Mouse (Mus musculus) A20 (cell line): Measurements from ENCODE around the gene Asic1.

Source experiments
- DNase-seq: peaks from one replicate; pipeline ENCODE4 v3.0.0-alpha.2; 2011; ENCODE audit warnings: low read depth, low spot score

The Asic1 gene

DNA sequence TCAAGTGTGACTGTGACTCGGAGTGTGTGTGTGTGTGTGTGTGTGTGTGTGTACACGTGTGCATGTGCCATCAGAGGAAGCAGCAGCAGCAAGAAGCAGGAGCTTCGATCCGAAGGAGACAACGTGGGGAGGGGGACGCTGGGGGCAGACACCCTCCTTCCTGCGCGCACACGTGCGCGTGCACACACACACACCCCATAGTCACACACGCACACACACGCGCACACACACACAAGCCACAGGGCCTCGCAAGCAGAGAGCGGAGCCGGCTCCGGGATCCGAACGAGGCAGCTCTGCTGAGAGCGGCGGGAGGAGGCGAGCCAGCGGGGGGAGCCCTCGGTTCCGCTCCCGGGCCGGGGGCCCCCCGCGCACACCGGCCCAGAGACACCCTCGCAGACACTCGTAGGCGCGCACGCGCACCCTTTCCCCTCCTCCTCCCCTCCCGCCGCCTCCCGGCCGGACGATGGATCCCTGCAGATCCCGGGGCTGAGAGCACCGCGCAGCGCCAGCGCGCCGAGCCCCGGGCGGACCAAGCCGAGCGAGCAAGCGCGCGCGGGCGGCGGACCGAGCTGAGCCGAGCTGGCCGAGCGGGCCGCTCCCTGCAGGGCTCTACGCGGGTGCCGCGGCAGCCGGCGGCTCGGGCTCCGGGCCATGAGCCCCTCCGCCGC is at the start of gene Asic1:
Gene Asic1 (plus strand): TSS at position 215 of the 668 bp plus-strand sequence.
- no peak for DNase-seq

- no peak for DNase-seq
Observed at GRCm38 (mm10) chr15:99622063-99622462, 48.1 kb upstream of the Asic1 start.

- peak; percentile 53 for DNase-seq
Observed at GRCm38 (mm10) chr15:99631618-99632017, 38.5 kb upstream of the Asic1 start.

GRCm38 (mm10) chr15:99634702-99635101 is 35.5 kb upstream of the Asic1 start:
- no peak for DNase-seq

- no peak for DNase-seq
Observed at GRCm38 (mm10) chr15:99637405-99638123, 32.6 kb upstream of the Asic1 start.

- DNase-seq = no peak
Observed at GRCm38 (mm10) chr15:99638124-99638485, 32.1 kb upstream of the Asic1 start.

- peak; percentile 89 for DNase-seq
Observed at GRCm38 (mm10) chr15:99642622-99643021, 27.5 kb upstream of the Asic1 start.

DNA sequence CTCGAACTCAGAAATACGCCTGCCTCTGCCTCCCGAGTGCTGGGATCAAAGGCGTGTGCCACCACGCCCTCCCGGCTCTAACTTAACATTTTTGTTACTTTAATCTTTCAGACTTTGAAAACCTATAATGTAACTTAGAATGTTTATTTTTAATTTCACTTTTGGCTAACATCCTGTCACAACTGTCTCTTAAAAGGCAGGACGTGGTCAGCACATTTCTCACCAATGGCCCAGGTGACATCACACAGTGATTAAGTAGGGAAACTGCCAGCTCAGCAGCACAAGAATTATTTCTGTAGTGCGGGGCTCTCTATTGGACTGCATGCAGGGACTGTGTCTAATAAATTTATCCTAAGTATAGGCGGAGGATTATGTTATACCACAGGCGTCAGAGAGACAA is 26.3 kb upstream of the Asic1 start:
- peak; percentile 48 for DNase-seq

GRCm38 (mm10) chr15:99644776-99645175 is 25.4 kb upstream of the Asic1 start:
- peak; percentile 72 for DNase-seq

- DNase-seq = peak; percentile 64
Observed at GRCm38 (mm10) chr15:99648326-99648725, 21.8 kb upstream of the Asic1 start.

DNA sequence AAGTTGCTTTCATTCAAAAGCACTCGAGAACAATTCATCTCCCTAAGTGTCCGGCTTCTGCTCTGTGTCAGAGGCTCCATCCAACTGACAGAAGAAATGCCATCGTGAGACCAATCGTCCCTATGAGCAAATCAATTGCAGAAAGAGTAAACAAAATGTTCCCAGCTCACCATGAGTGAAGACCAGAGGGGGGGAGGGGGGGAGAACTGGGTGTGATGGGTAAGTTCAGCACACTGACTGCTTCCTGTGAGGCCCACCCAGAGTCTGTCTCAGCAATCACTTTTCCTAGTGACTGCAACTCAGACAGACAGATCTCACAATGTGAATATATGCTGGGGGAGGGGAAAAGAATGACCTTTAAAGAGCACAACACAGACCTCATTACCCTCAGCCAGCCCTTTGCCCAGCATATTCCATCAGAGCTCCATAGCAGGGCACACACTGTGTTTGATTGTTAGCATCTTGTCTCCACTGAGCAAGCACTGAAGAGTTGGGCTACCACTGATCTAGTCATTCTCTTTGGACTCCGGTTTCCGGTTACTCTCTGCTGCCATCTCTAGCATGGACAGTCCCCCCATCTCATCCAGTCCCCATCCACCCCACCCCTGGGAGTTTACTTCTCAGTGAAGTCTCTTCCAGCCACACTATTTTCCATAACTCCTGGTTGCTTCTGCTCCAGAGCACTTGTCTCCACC is 21.0 kb upstream of the Asic1 start:
- DNase-seq = peak; percentile 52

DNA sequence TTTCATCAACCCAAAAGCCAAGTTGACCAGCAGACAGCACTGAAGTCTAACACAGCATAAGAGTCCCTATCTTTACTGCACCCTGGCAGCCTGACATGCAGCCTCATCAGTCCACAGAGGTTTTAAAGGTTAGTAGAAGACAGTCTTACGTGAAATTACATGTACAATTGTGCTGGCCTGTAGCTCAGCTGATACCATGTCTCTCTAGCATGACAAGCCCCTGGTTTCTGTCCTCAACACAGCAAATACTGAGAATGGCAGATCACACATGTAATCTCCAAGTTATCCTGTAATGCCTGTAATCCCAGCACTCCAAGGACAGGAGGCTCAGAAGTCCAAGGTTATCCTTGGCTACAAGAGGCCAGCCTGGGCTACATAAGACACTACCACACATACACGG is 19.9 kb upstream of the Asic1 start:
- no peak for DNase-seq

DNA sequence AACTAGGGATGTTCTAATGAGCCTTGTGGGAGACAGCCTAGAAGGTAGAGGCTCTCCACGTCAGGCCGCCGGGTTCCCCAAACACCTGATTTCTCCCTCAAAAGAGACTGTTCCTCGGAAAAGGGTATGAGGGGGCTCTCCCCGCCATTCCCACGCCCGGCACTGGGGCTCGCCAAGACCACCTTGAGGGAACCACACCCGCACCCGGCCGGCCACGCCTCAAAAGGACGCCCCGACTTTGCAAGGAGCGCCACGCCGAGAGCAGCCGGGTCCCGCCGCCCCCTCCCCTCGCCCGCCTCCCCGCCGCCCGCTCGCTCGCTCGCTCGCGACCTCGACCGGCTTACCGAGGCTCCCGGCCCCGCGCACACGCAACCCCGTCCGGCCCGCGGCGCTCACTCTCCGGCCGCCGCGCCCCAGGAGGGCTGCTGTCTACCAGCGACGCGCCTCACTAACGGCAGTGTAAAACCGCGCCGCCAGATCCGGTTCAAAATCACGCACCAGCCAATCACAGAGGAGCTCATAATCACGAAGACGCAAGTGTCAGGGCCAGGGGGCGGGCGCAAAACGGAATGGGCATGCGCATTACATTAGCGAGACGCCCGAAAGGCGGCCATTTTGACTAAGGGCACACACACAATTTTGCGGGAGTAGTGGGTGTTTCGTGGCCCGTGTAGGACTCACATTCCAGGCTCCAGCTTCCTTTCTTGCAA is 18.9 kb upstream of the Asic1 start, which contains the start of gene Racgap1:
Gene Racgap1 (minus strand): TSS at position 494 of the 710 bp plus-strand sequence.
- DNase-seq = peak; percentile 97

GRCm38 (mm10) chr15:99651984-99652872 is 17.9 kb upstream of the Asic1 start:
- DNase-seq = no peak

GRCm38 (mm10) chr15:99653291-99653690 is 16.9 kb upstream of the Asic1 start:
- DNase-seq = no peak

GRCm38 (mm10) chr15:99653876-99654275 is 16.3 kb upstream of the Asic1 start:
- DNase-seq = no peak

DNA sequence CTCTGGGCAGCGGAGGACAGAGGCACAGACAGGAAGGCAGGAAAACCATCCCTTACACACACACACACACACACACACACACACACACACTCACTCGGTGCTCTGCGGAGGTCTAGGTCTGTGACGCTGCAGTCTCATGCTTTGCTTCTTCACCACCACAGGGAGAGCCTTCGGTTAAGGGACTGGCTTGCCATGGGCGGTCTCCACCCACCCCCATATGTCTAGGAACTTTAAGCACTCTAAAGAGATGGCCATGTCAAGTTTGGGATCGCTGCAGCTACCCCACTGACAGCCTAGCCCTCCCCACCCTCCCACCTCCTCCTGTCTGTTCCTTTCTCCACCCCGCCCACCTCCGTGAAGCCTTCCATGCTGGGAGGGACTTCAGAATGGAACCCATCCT is 14.2 kb upstream of the Asic1 start:
- DNase-seq = no peak

DNA sequence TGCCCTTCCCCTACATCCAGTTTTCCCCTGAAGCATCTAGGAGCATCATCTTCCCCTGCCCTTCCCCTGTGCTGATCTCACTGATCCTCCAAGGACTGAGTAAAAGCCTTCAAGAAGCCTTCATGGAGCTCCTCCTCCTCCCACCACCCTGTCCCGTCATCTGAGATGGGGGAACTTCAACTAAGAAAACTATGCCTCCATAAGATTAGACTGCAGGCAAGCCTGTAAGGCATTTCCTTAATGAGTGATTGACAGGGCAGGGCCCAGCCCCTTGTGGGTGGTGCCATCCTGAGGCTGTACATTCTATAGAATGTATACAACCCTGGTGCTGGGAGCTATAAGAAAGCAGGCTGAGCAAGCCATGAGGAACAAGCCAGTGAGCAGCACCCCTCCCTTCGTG is 11.7 kb upstream of the Asic1 start:
- no peak for DNase-seq

DNA sequence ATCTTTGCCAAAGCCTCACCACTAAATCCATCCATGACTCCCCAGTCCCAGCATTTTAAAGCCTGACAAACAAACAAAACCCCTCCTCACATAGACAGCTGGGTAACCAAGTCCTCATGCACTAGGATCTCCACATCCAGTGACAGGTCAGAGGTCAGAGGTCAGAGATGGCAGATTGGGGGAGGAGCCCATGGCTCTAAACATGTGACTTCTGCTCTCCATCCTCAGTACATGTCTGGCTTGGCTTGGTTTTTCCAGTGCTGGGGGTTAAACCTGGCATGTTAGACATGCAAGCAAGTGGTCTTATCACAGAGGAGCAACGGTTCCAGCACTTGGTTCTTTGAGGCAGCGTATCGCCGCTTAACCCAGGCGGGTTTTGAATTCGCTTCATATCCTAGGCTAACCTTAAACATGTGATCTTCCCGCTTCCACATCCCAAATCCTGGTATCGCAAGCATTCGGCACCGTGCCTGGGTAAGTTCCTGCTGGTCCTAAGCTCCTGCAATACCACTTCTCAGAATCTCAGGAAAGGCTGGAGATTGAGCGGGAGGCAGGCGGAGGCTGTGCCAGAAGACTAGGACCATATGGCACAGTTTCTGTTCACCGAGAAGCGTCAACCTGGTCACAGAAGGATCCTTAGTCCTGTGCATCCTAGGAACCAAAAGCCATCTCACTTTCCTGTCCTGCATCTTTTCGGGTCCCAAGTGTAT is 8.9 kb upstream of the Asic1 start:
- no peak for DNase-seq

GRCm38 (mm10) chr15:99662371-99662770 is 7.8 kb upstream of the Asic1 start:
- no peak for DNase-seq
